Mouse (Mus musculus): ENCODE data around the gene Ccdc14. TPM values are rescaled to one million over a fixed set of nuclear protein-coding genes. Genes with fewer than 3 reads are reported as not detected.

The Ccdc14 gene
- polyA plus RNA-seq, 1 experiment from 2014 or later = 9.9 TPM

GRCm38 (mm10) chr16:34667031-34667726, 23.2 kb upstream of the Ccdc14 start:
- no peak overlapping the region for H3K27ac ChIP-seq (ENCODE audit: low read depth, low read length)
- H3K27me3 ChIP-seq (ENCODE audit: control insufficient read depth, insufficient read depth, low read length) = 0 out of 2 replicates have a peak, but pooled peaks cover 3% of the 10 kb centered on the region
- peak; percentile 61; the same call in 1 of the 2 replicates for ATAC-seq (ENCODE audit: low FRiP score, low TSS enrichment)
- 7% methylated on average over 20 of the region's 20 CpGs for WGBS
- H3K4me3 ChIP-seq (ENCODE audit: low read length) = peak overlapping the region; percentile 17; the same call in 1 of the 2 replicates
- H3K4me2 ChIP-seq (replicated peaks; ENCODE audit: low read depth, low read length) = peak overlapping the region; percentile 40
- H3K4me1 ChIP-seq (ENCODE audit: control insufficient read depth, insufficient read depth, low read length) = peaks cover 4% of the 10 kb centered on the region; the same call in 1 of the 2 replicates
- no peak overlapping the region for H3K9ac ChIP-seq (ENCODE audit: low read depth, low read length)
- no peaks in the 10 kb centered on the region for H3K9me3 ChIP-seq (ENCODE audit: control insufficient read depth, low read length)
- H3K36me3 ChIP-seq (ENCODE audit: control insufficient read depth, insufficient read depth, low read length) = no peaks in the 10 kb centered on the region

GRCm38 (mm10) chr16:34668341-34668740, 22.1 kb upstream of the Ccdc14 start:
- H3K27me3 ChIP-seq (ENCODE audit: control insufficient read depth, insufficient read depth, low read length) = 0 out of 2 replicates have a peak, but pooled peaks cover 3% of the 10 kb centered on the region
- ATAC-seq (ENCODE audit: low FRiP score, low TSS enrichment) = no peak
- no peak overlapping the region for H3K9ac ChIP-seq (ENCODE audit: low read depth, low read length)
- peaks cover 4% of the 10 kb centered on the region; the same call in 1 of the 2 replicates for H3K4me1 ChIP-seq (ENCODE audit: control insufficient read depth, insufficient read depth, low read length)
- H3K4me3 ChIP-seq (ENCODE audit: low read length) = no peak overlapping the region
- H3K4me2 ChIP-seq (replicated peaks; ENCODE audit: low read depth, low read length) = no peak overlapping the region
- no peaks in the 10 kb centered on the region for H3K36me3 ChIP-seq (ENCODE audit: control insufficient read depth, insufficient read depth, low read length)
- H3K9me3 ChIP-seq (ENCODE audit: control insufficient read depth, low read length) = no peaks in the 10 kb centered on the region
- whole genome bisulfite sequencing = 82% methylated on average over 9 of the region's 9 CpGs
- no peak overlapping the region for H3K27ac ChIP-seq (ENCODE audit: low read depth, low read length)

- no peak overlapping the region for H3K9ac ChIP-seq (ENCODE audit: low read depth, low read length)
- H3K4me1 ChIP-seq (ENCODE audit: control insufficient read depth, insufficient read depth, low read length) = peaks cover 4% of the 10 kb centered on the region; the same call in 1 of the 2 replicates
- ATAC-seq (ENCODE audit: low FRiP score, low TSS enrichment) = no peak
- WGBS = 81% methylated on average over 7 of the region's 7 CpGs
- no peak overlapping the region for H3K4me3 ChIP-seq (ENCODE audit: low read length)
- H3K36me3 ChIP-seq (ENCODE audit: control insufficient read depth, insufficient read depth, low read length) = no peaks in the 10 kb centered on the region
- no peak overlapping the region for H3K27ac ChIP-seq (ENCODE audit: low read depth, low read length)
- H3K27me3 ChIP-seq (ENCODE audit: control insufficient read depth, insufficient read depth, low read length) = no peaks in the 10 kb centered on the region
- no peak overlapping the region for H3K4me2 ChIP-seq (replicated peaks; ENCODE audit: low read depth, low read length)
- H3K9me3 ChIP-seq (ENCODE audit: control insufficient read depth, low read length) = no peaks in the 10 kb centered on the region
Measured at GRCm38 (mm10) chr16:34671966-34672365, 18.4 kb upstream of the Ccdc14 start.

- Histone ChIP-seq H3K9ac (ENCODE audit: low read depth, low read length) (no peak overlapping the region), H3K27ac (ENCODE audit: low read depth, low read length) (no peak overlapping the region), H3K4me2 (replicated peaks; ENCODE audit: low read depth, low read length) (no peak overlapping the region), H3K9me3 (ENCODE audit: control insufficient read depth, low read length) (no peaks in the 10 kb centered on the region), H3K4me3 (ENCODE audit: low read length) (no peak overlapping the region), H3K27me3 (ENCODE audit: control insufficient read depth, insufficient read depth, low read length) (no peaks in the 10 kb centered on the region), H3K4me1 (ENCODE audit: control insufficient read depth, insufficient read depth, low read length) (no peaks in the 10 kb centered on the region), H3K36me3 (ENCODE audit: control insufficient read depth, insufficient read depth, low read length) (no peaks in the 10 kb centered on the region)
- 83% methylated on average over 3 of the region's 3 CpGs for WGBS
- no peak for ATAC-seq (ENCODE audit: low FRiP score, low TSS enrichment)
Measured at GRCm38 (mm10) chr16:34672822-34673221, 17.6 kb upstream of the Ccdc14 start.

GRCm38 (mm10) chr16:34674365-34674764, 16.1 kb upstream of the Ccdc14 start:
- Histone ChIP-seq H3K9me3 (ENCODE audit: control insufficient read depth, low read length) (no peaks in the 10 kb centered on the region), H3K4me1 (ENCODE audit: control insufficient read depth, insufficient read depth, low read length) (no peaks in the 10 kb centered on the region), H3K27ac (ENCODE audit: low read depth, low read length) (no peak overlapping the region), H3K9ac (ENCODE audit: low read depth, low read length) (no peak overlapping the region), H3K4me3 (ENCODE audit: low read length) (no peak overlapping the region), H3K27me3 (ENCODE audit: control insufficient read depth, insufficient read depth, low read length) (no peaks in the 10 kb centered on the region), H3K36me3 (ENCODE audit: control insufficient read depth, insufficient read depth, low read length) (no peaks in the 10 kb centered on the region), H3K4me2 (replicated peaks; ENCODE audit: low read depth, low read length) (no peak overlapping the region)
- ATAC-seq (ENCODE audit: low FRiP score, low TSS enrichment) = no peak
- 88% methylated on average over 6 of the region's 6 CpGs for WGBS

- no peaks in the 10 kb centered on the region for H3K4me1 ChIP-seq (ENCODE audit: control insufficient read depth, insufficient read depth, low read length)
- no peak overlapping the region for H3K4me2 ChIP-seq (replicated peaks; ENCODE audit: low read depth, low read length)
- no peak overlapping the region for H3K27ac ChIP-seq (ENCODE audit: low read depth, low read length)
- H3K4me3 ChIP-seq (ENCODE audit: low read length) = no peak overlapping the region
- no peak for ATAC-seq (ENCODE audit: low FRiP score, low TSS enrichment)
- no peaks in the 10 kb centered on the region for H3K9me3 ChIP-seq (ENCODE audit: control insufficient read depth, low read length)
- no peak overlapping the region for H3K9ac ChIP-seq (ENCODE audit: low read depth, low read length)
- no peaks in the 10 kb centered on the region for H3K27me3 ChIP-seq (ENCODE audit: control insufficient read depth, insufficient read depth, low read length)
- no peaks in the 10 kb centered on the region for H3K36me3 ChIP-seq (ENCODE audit: control insufficient read depth, insufficient read depth, low read length)
Measured at GRCm38 (mm10) chr16:34681823-34682222, 8.6 kb upstream of the Ccdc14 start.

- peak; percentile 8; the same call in 1 of the 2 replicates for ATAC-seq (ENCODE audit: low FRiP score, low TSS enrichment)
- no peak overlapping the region for H3K4me2 ChIP-seq (replicated peaks; ENCODE audit: low read depth, low read length)
- no peak overlapping the region for H3K9ac ChIP-seq (ENCODE audit: low read depth, low read length)
- no peak overlapping the region; the same call in 1 of the 2 replicates for H3K27ac ChIP-seq (ENCODE audit: low read depth, low read length)
- 77% methylated on average over 3 of the region's 3 CpGs for WGBS
- no peaks in the 10 kb centered on the region for H3K9me3 ChIP-seq (ENCODE audit: control insufficient read depth, low read length)
- peak overlapping the region; percentile 50 for H3K4me3 ChIP-seq (ENCODE audit: low read length)
- H3K36me3 ChIP-seq (ENCODE audit: control insufficient read depth, insufficient read depth, low read length) = no peaks in the 10 kb centered on the region
- H3K4me1 ChIP-seq (ENCODE audit: control insufficient read depth, insufficient read depth, low read length) = 0 out of 2 replicates have a peak, but pooled peaks cover 3% of the 10 kb centered on the region
- no peaks in the 10 kb centered on the region for H3K27me3 ChIP-seq (ENCODE audit: control insufficient read depth, insufficient read depth, low read length)
Measured at GRCm38 (mm10) chr16:34689879-34690278, 537 bp upstream of the Ccdc14 start.

GRCm38 (mm10) chr16:34691156-34691555, 740 bp downstream of the Ccdc14 start:
- no peak for ATAC-seq (ENCODE audit: low FRiP score, low TSS enrichment)
- peak overlapping the region; percentile 65 for H3K9ac ChIP-seq (ENCODE audit: low read depth, low read length)
- no peaks in the 10 kb centered on the region for H3K9me3 ChIP-seq (ENCODE audit: control insufficient read depth, low read length)
- peak overlapping the region; percentile 50 for H3K4me3 ChIP-seq (ENCODE audit: low read length)
- WGBS = 9% methylated on average over 11 of the region's 11 CpGs
- no peaks in the 10 kb centered on the region for H3K27me3 ChIP-seq (ENCODE audit: control insufficient read depth, insufficient read depth, low read length)
- peaks cover 1% of the 10 kb centered on the region; the same call in 1 of the 2 replicates for H3K36me3 ChIP-seq (ENCODE audit: control insufficient read depth, insufficient read depth, low read length)
- H3K27ac ChIP-seq (ENCODE audit: low read depth, low read length) = peak overlapping the region; percentile 57; the same call in 1 of the 2 replicates
- 0 out of 2 replicates have a peak, but pooled peaks cover 3% of the 10 kb centered on the region for H3K4me1 ChIP-seq (ENCODE audit: control insufficient read depth, insufficient read depth, low read length)
- H3K4me2 ChIP-seq (replicated peaks; ENCODE audit: low read depth, low read length) = peak overlapping the region; percentile 66

- WGBS = 89% methylated on average over 5 of the region's 7 CpGs
- H3K4me3 ChIP-seq (ENCODE audit: low read length) = no peak overlapping the region
- no peaks in the 10 kb centered on the region for H3K9me3 ChIP-seq (ENCODE audit: control insufficient read depth, low read length)
- H3K4me1 ChIP-seq (ENCODE audit: control insufficient read depth, insufficient read depth, low read length) = 0 out of 2 replicates have a peak, but pooled peaks cover 3% of the 10 kb centered on the region
- H3K36me3 ChIP-seq (ENCODE audit: control insufficient read depth, insufficient read depth, low read length) = peaks cover 11% of the 10 kb centered on the region; the same call in 1 of the 2 replicates
- H3K27me3 ChIP-seq (ENCODE audit: control insufficient read depth, insufficient read depth, low read length) = no peaks in the 10 kb centered on the region
- no peak overlapping the region for H3K27ac ChIP-seq (ENCODE audit: low read depth, low read length)
- no peak for ATAC-seq (ENCODE audit: low FRiP score, low TSS enrichment)
- no peak overlapping the region for H3K4me2 ChIP-seq (replicated peaks; ENCODE audit: low read depth, low read length)
- H3K9ac ChIP-seq (ENCODE audit: low read depth, low read length) = no peak overlapping the region
Measured at GRCm38 (mm10) chr16:34694477-34694876, 4.1 kb downstream of the Ccdc14 start.

All from kidney, embryonic 14.5 days (tissue).